Mouse (Mus musculus): ENCODE measurements around the gene Ugt1a1.

DNA sequence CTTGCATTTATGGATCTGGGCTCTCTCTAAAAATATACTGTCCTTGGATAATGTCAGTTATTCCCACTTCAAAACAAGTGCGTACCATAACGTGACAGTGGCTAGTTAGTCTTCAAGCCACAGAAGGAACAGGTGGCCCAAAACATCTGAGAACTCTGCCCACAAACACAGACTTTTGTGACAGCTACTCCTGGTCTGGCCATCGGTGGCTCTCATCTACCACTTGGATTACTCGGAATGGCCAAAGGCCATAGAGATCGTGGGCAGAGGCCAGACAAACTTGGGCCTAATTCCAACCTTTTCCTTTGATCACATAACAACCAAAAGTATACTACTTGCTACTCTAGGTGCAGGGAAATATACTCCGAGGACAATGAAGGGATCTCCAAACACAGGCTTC is 56.3 kb downstream of the Ugt1a1 start:
- no peak for TF ChIP-seq EP300 (IDR thresholded peaks at IDR 0.05; ENCODE audit: insufficient read depth, low read depth, low read length)
- no peak for TF ChIP-seq CTCF (IDR thresholded peaks at IDR 0.05; ENCODE audit: low read depth, low read length)

Measured in ES-Bruce4 (cell line).